In the genomic region with DNA sequence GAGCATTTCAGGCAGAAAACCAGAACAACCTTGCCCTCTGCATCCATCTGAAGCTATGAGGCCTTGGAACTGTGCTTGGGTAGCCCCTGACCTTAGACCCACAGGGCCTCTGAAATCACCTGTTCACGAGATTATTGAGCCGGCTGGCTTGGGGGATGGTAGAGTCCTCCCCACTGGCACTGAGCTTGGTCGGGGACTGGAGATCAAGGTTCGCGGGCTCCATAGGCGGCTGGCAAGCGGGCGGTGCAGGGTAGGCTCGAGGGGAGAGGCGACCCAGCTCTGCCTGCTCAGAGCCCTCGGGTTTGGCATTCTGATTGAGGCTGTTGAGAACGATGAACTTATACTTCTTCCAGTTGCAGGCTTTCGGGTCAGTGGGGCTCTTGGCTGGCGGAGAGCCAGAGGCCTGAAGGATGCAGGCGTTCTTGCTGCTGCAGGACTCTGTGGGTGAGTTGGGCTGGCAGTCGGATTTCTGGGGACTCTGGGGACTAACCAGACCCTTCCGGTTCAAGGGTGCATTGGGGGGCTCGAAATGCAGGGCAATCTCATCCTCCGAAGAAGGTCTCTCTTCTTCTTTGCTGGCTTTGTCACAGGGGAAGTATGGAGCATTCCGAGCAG, we compare ENCODE assay signal across 15 mouse cellular contexts. TPM values are rescaled to one million over a fixed set of nuclear protein-coding genes. Genes with fewer than 3 reads are reported as not detected.
DNase-seq lines count a peak whose midpoint lies in the region; ATAC-seq and TF ChIP-seq lines count a peak whose summit lies in the region.
"Had no signal": no experiment of that assay in that cellular context is flagged by ENCODE, and none has a peak within 500 bp of the region (broad histone marks: within the 10 kb centered on the region; RNA-seq: fewer than 3 reads in every experiment).

No protein-coding gene starts in this region.

- WGBS in thymus, adult 2 months = 97% methylated on average over 20 of the region's 20 CpGs
- 70% methylated on average over 20 of the region's 20 CpGs for WGBS in liver, embryonic 13.5 days (ENCODE audit: insufficient replicate concordance)
- 81% methylated on average over 20 of the region's 20 CpGs for WGBS in forebrain, embryonic 12.5 days

- peak; percentile 53 for ATAC-seq in liver, embryonic 13.5 days (ENCODE audit: low read depth)
- ATAC-seq in forebrain, embryonic 12.5 days (ENCODE audit: low FRiP score) = no peak
- ATAC-seq: activated CD4-positive, CD25-positive, alpha-beta regulatory T cell, adult 4 months; forebrain, postnatal 0 days had no signal

- no peak overlapping the region for H3K4me2 ChIP-seq in liver, embryonic 13.5 days
- H3K4me2 ChIP-seq in forebrain, embryonic 12.5 days = no peak overlapping the region
- H3K4me2 ChIP-seq: heart, embryonic 15.5 days; hindbrain, embryonic 13.5 days; limb, embryonic 15.5 days had no signal

- H3K27ac ChIP-seq in thymus, adult 2 months (ENCODE audit: control insufficient read depth, insufficient read depth, low read length) = no peak overlapping the region
- no peak overlapping the region for H3K27ac ChIP-seq in liver, embryonic 13.5 days
- no peak overlapping the region for H3K27ac ChIP-seq in forebrain, embryonic 12.5 days
- H3K27ac ChIP-seq: heart, embryonic 15.5 days; hindbrain, embryonic 13.5 days; limb, embryonic 15.5 days had no signal

- H3K4me1 ChIP-seq in thymus, adult 2 months (replicated peaks; ENCODE audit: control insufficient read depth, insufficient read depth, low read length) = no peaks in the 10 kb centered on the region
- peaks cover 6% of the 10 kb centered on the region; the same call in 1 of the 2 replicates for H3K4me1 ChIP-seq in liver, embryonic 13.5 days (replicated peaks)
- no peaks in the 10 kb centered on the region for H3K4me1 ChIP-seq in forebrain, embryonic 12.5 days
- H3K4me1 ChIP-seq: hindbrain, embryonic 13.5 days had no signal

- no peak for TF ChIP-seq CTCF in thymus, adult 2 months (IDR thresholded peaks at IDR 0.05; ENCODE audit: borderline replicate concordance, control insufficient read depth, extremely low read depth, insufficient read depth, low read length, poor library complexity)

- H3K9ac ChIP-seq in liver, embryonic 13.5 days = no peak overlapping the region
- no peak overlapping the region for H3K9ac ChIP-seq in forebrain, embryonic 12.5 days
- H3K9ac ChIP-seq: forebrain, postnatal 0 days; heart, embryonic 15.5 days; hindbrain, embryonic 13.5 days; limb, embryonic 15.5 days had no signal

- DNase-seq in kidney, adult 11 months = peak; percentile 54
- no peak for DNase-seq in kidney, adult 18-20 months
- peak; percentile 1 for DNase-seq in thymus, postnatal 0 days (ENCODE audit: low spot score)
- DNase-seq in thymus, adult 2 months = no peak
- no peak for DNase-seq in liver, embryonic 13.5 days
- DNase-seq in right cerebral cortex, postnatal 25 days = no peak
- DNase-seq: forebrain, postnatal 0 days; gastrocnemius, postnatal 36 days had no signal

- no peak for TF ChIP-seq POLR2A in thymus, adult 2 months (IDR thresholded peaks at IDR 0.05; ENCODE audit: control insufficient read depth, extremely low read depth, insufficient read depth, low read length, poor library complexity)

- H3K9me3 ChIP-seq in liver, embryonic 13.5 days (replicated peaks) = 0 out of 2 replicates have a peak, but pooled peaks cover 4% of the 10 kb centered on the region
- no peaks in the 10 kb centered on the region for H3K9me3 ChIP-seq in forebrain, embryonic 12.5 days
- H3K9me3 ChIP-seq: heart, embryonic 15.5 days; hindbrain, embryonic 13.5 days; limb, embryonic 15.5 days had no signal

- H3K27me3 ChIP-seq in thymus, adult 2 months (ENCODE audit: control insufficient read depth, insufficient read depth, low read length) = no peaks in the 10 kb centered on the region
- H3K27me3 ChIP-seq in liver, embryonic 13.5 days = no peaks in the 10 kb centered on the region
- H3K27me3 ChIP-seq in forebrain, embryonic 12.5 days = no peaks in the 10 kb centered on the region
- H3K27me3 ChIP-seq: heart, embryonic 15.5 days; limb, embryonic 15.5 days had no signal

- no peak overlapping the region for H3K4me3 ChIP-seq in thymus, adult 2 months (ENCODE audit: control insufficient read depth, insufficient read depth, low read length)
- H3K4me3 ChIP-seq in liver, embryonic 13.5 days (replicated peaks) = no peak overlapping the region
- H3K4me3 ChIP-seq in forebrain, embryonic 12.5 days (replicated peaks) = no peak overlapping the region
- H3K4me3 ChIP-seq: heart, embryonic 15.5 days; hindbrain, embryonic 13.5 days; limb, embryonic 15.5 days had no signal

- H3K36me3 ChIP-seq in thymus, adult 2 months (ENCODE audit: control insufficient read depth, insufficient read depth, low read length) = peaks cover 96% of the 10 kb centered on the region
- peaks cover 6% of the 10 kb centered on the region for H3K36me3 ChIP-seq in liver, embryonic 13.5 days
- no peaks in the 10 kb centered on the region; the same call in 1 of the 2 replicates for H3K36me3 ChIP-seq in forebrain, embryonic 12.5 days (replicated peaks)
- H3K36me3 ChIP-seq: hindbrain, embryonic 13.5 days had no signal

RNA-seq across cellular contexts. Expression of gene Gm37419, which starts 16.0 kb away (rescaled TPM):
- not detected in 2 replicates for polyA plus RNA-seq in thymus, postnatal 0 days (2015; fragmentation: Nextera tagmentation; extraction: Ambion mirVana)
- polyA plus RNA-seq in thymus, adult 2 months (2012; rRNA removed) = not detected in 2 replicates
- polyA plus RNA-seq in liver, embryonic 13.5 days (2015; fragmentation: Nextera tagmentation; extraction: Ambion mirVana) = not detected in 2 replicates
- not detected in 2 replicates for polyA plus RNA-seq in forebrain, embryonic 12.5 days (2016; fragmentation: Nextera tagmentation; extraction: Ambion mirVana)
- polyA plus RNA-seq: activated CD4-positive, CD25-positive, alpha-beta regulatory T cell, adult 4 months; forebrain, postnatal 0 days; heart, embryonic 15.5 days; hindbrain, embryonic 13.5 days; limb, embryonic 15.5 days; midbrain, postnatal 0 days; neural tube, embryonic 14.5 days had no signal

RNA-seq across cellular contexts. Expression of gene Bcl6, which starts 16.4 kb away (rescaled TPM):
- 11.9 and 15.1 TPM in 2 replicates for polyA plus RNA-seq in thymus, postnatal 0 days (2015; fragmentation: Nextera tagmentation; extraction: Ambion mirVana)
- 103 and 116 TPM in 2 replicates for polyA plus RNA-seq in thymus, adult 2 months (2012; rRNA removed)
- polyA plus RNA-seq in liver, embryonic 13.5 days (2015; fragmentation: Nextera tagmentation; extraction: Ambion mirVana) = 0.21 and 0.24 TPM in 2 replicates
- 0.40 and 0.42 TPM in 2 replicates for polyA plus RNA-seq in forebrain, embryonic 12.5 days (2016; fragmentation: Nextera tagmentation; extraction: Ambion mirVana)

RNA-seq across cellular contexts. Expression of gene Rtp2, which starts 40.0 kb away (rescaled TPM):
- polyA plus RNA-seq in thymus, postnatal 0 days (2015; fragmentation: Nextera tagmentation; extraction: Ambion mirVana) = not detected in 2 replicates
- polyA plus RNA-seq in thymus, adult 2 months (2012; rRNA removed) = not detected in 2 replicates
- polyA plus RNA-seq in liver, embryonic 13.5 days (2015; fragmentation: Nextera tagmentation; extraction: Ambion mirVana) = not detected in 2 replicates
- polyA plus RNA-seq in forebrain, embryonic 12.5 days (2016; fragmentation: Nextera tagmentation; extraction: Ambion mirVana) = 0.29 and 0.83 TPM in 2 replicates
- polyA plus RNA-seq: activated CD4-positive, CD25-positive, alpha-beta regulatory T cell, adult 4 months; heart, embryonic 15.5 days; hindbrain, embryonic 13.5 days; limb, embryonic 15.5 days; neural tube, embryonic 14.5 days had no signal

Comparison
In these comparisons a context has a peak if more than half of its experiments do, and no peak if none do; other contexts are left out.
1. DNase-seq: peak in kidney, adult 11 months (single experiment) and thymus, postnatal 0 days (single experiment); none in kidney, adult 18-20 months (single experiment), thymus, adult 2 months (single experiment), liver, embryonic 13.5 days (single experiment) and right cerebral cortex, postnatal 25 days (single experiment).